Mouse (Mus musculus): ENCODE results near the gene Vmn1r201. TPM values are rescaled to one million over a fixed set of nuclear protein-coding genes. Genes with fewer than 3 reads are reported as not detected.

Gene Vmn1r201
- 0.10 TPM for polyA plus RNA-seq (2017; shearing (Covaris generic))

DNA sequence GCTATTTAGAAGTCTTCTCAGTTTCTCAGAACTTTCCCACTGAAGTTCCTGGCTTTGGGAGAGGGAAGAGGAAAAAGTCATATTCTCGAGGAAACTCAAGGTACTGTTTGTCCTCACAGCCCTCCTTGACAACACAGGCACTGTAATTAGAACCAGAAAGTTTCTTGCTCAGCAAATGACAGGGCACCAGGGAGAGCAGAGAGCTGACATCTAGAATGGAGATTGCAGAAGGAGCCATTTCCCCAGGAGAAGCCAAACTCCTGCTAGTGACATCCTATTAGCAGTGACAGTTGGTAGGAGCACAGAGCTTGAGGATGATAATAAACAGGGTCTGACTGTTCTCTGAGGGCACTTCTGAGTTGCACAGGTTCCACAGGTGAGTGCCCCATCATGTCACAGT is at the start of gene Vmn1r201:
Vmn1r201 (plus strand) TSS at position 301 of the 400 bp plus-strand sequence.

DNA sequence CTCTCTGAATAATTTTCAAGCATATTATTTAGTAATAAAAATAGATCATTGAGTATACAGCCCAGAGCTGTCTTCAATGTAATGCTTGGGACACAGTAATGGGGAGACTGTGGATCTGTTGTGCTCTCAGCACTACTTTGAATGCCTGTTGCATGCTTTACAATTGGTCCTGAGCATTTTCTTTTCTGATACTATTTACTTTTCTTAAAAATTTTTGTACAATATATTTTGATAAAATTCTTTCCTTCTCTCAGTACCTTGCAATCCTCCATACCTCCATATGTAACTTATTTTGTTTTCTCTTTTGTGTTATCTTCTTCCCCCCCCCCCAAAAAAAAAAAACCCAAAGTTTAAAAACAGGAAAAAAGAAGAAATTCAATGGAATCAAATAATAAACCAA is 33.6 kb downstream of the Vmn1r201 start, which contains the start of gene Vmn1r202:
Vmn1r202 (minus strand) TSS at position 101 of the 400 bp plus-strand sequence.

DNA sequence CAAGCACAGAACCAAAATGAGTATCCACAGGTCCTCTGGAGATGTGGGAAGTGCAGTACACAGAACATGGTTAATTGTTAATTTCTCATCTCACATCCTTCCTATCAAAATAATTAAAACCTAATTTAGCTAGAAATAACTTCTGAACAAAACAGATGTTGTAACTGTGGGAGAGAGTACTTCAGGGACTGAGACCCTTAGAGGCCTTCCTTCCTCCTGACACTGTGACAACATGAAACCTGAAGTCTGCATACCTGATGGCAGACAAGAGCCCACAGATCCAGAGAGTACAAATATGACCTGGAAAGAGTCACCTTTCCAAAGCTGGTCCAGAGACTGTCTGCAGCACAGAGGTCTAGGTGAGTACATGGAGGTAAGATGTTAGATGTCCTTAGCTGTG is 46.1 kb downstream of the Vmn1r201 start, which contains the start of gene Vmn1r203:
Vmn1r203 (plus strand) TSS at position 301 of the 400 bp plus-strand sequence.

Other genes starting within 250 kb of the Vmn1r201 start
- gene Vmn1r193, start 248.8 kb upstream of the Vmn1r201 start, polyA plus RNA-seq (2017; shearing (Covaris generic)): not detected
- not detected for gene Vmn1r194, start 227.7 kb upstream of the Vmn1r201 start, polyA plus RNA-seq (2017; shearing (Covaris generic))
- not detected for gene Vmn1r195, start 201.4 kb upstream of the Vmn1r201 start, polyA plus RNA-seq (2017; shearing (Covaris generic))
- not detected for gene Vmn1r196, start 182.0 kb upstream of the Vmn1r201 start, polyA plus RNA-seq (2017; shearing (Covaris generic))
- gene Vmn1r197, start 147.3 kb upstream of the Vmn1r201 start, polyA plus RNA-seq (2017; shearing (Covaris generic)): 0.05 TPM
- gene Vmn1r198, start 121.6 kb upstream of the Vmn1r201 start, polyA plus RNA-seq (2017; shearing (Covaris generic)): 0.05 TPM
- not detected for gene Vmn1r199, start 92.1 kb upstream of the Vmn1r201 start, polyA plus RNA-seq (2017; shearing (Covaris generic))
- not detected for gene Vmn1r200, start 81.5 kb upstream of the Vmn1r201 start, polyA plus RNA-seq (2017; shearing (Covaris generic))
- 0.06 TPM for gene Vmn1r202, start 33.5 kb downstream of the Vmn1r201 start, polyA plus RNA-seq (2017; shearing (Covaris generic))
- 0.15 TPM for gene Vmn1r203, start 46.2 kb downstream of the Vmn1r201 start, polyA plus RNA-seq (2017; shearing (Covaris generic))
- not detected for gene Vmn1r204, start 81.3 kb downstream of the Vmn1r201 start, polyA plus RNA-seq (2017; shearing (Covaris generic))
- gene Vmn1r205, start 121.1 kb downstream of the Vmn1r201 start, polyA plus RNA-seq (2017; shearing (Covaris generic)): not detected
- gene Vmn1r206, start 152.3 kb downstream of the Vmn1r201 start, polyA plus RNA-seq (2017; shearing (Covaris generic)): not detected